Mouse (Mus musculus) monocyte, adult 5-6 weeks (primary cell): ENCODE measurements at regions not wholly inside any gene's neighbourhood (a gene's known extent, or its start where the extent isn't known, plus 50 kb on each side); places are given as distances from the start of the nearest gene placed in this dataset.
"Not testable (repeated sequence)": the region's sequence is repeated elsewhere in the genome, so short reads cannot be mapped to it uniquely, and the experiment has no call there.

Source experiments
- ATAC-seq: fragments of 153-309, 156-312 bp; replicated peaks from 2 replicates; pipeline ENCODE4 v1.8.0; 2017; ENCODE audit warnings: mild to moderate bottlenecking; ENCODE audit not compliant: low TSS enrichment, insufficient number of reproducible peaks, severe bottlenecking, poor library complexity, low FRiP score

- no peak for ATAC-seq
These were observed 480.0 kb downstream of the Hace1 start for GRCm38 (mm10) chr10:46057362-46058198.

- ATAC-seq, result no peak
These were observed 480.5 kb downstream of the Hace1 start for GRCm38 (mm10) chr10:46058199-46058472.

- no peak for ATAC-seq
These were observed 481.7 kb downstream of the Hace1 start for GRCm38 (mm10) chr10:46059285-46059684.

GRCm38 (mm10) chr10:46063831-46064230, 486.2 kb downstream of the Hace1 start:
- no peak for ATAC-seq

GRCm38 (mm10) chr10:46070766-46071165, 493.1 kb downstream of the Hace1 start:
- no peak for ATAC-seq

- no peak for ATAC-seq
These were observed 493.6 kb downstream of the Hace1 start for GRCm38 (mm10) chr10:46071220-46071619.

GRCm38 (mm10) chr10:46071810-46072549, 494.4 kb downstream of the Hace1 start:
- no peak for ATAC-seq

GRCm38 (mm10) chr10:46072550-46073470, 495.2 kb downstream of the Hace1 start:
- ATAC-seq, result no peak

GRCm38 (mm10) chr10:46087766-46088165, 510.1 kb downstream of the Hace1 start:
- no peak for ATAC-seq

- ATAC-seq, result no peak
These were observed 523.2 kb downstream of the Hace1 start for GRCm38 (mm10) chr10:46100837-46101236.

GRCm38 (mm10) chr10:46108810-46109209, 531.2 kb downstream of the Hace1 start:
- ATAC-seq, result no peak

GRCm38 (mm10) chr10:46114631-46115130, 537.1 kb downstream of the Hace1 start:
- ATAC-seq, result no peak

- ATAC-seq, result not testable (repeated sequence)
These were observed 544.8 kb downstream of the Hace1 start for GRCm38 (mm10) chr10:46122409-46122808.

GRCm38 (mm10) chr10:46123795-46124194, 546.2 kb downstream of the Hace1 start:
- no peak for ATAC-seq

GRCm38 (mm10) chr10:46135120-46135748, 557.6 kb downstream of the Hace1 start:
- no peak for ATAC-seq

GRCm38 (mm10) chr10:46174035-46174434, 596.4 kb downstream of the Hace1 start:
- no peak for ATAC-seq

- no peak for ATAC-seq
These were observed 608.3 kb downstream of the Hace1 start for GRCm38 (mm10) chr10:46185763-46186458.

- ATAC-seq, result no peak
These were observed 616.5 kb downstream of the Hace1 start for GRCm38 (mm10) chr10:46194143-46194542.
